Mouse (Mus musculus) liver, embryonic 14.5 days (tissue): ENCODE data around the gene Gnai3. TPM values are rescaled to one million over a fixed set of nuclear protein-coding genes. Genes with fewer than 3 reads are reported as not detected.
A peak's percentile ranks its signal among the peaks of the same experiment; 100 is the strongest.

Source experiments
- ATAC-seq: fragments of 200-750 bp; cut with Nextera tagmentation; 2 replicates; pipeline ENCODE4 v1.8.0; 2017; ENCODE audit warnings: moderate number of reproducible peaks, mild to moderate bottlenecking, moderate library complexity; ENCODE audit not compliant: insufficient read depth
- DNase-seq, 3 experiments: peaks; one replicate each; pipeline ENCODE4 v3.0.0-alpha.2; 2012 to 2013; ENCODE audit warnings: low read depth in 3 of 3, low spot score in 3 of 3
- H3K27ac ChIP-seq: fragments of 300-500 bp; sonication (generic); 2 replicates; pipeline ENCODE4 v1.5.1; 2014; ENCODE audit warnings: moderate library complexity, mild to moderate bottlenecking, control low read depth, inconsistent platforms
- H3K27me3 ChIP-seq: fragments of 300-500 bp; sonication (generic); 2 replicates; pipeline ENCODE4 v1.6.1; 2014; ENCODE audit warnings: mild to moderate bottlenecking, low read length, moderate library complexity; ENCODE audit not compliant: control insufficient read depth, insufficient read depth
- H3K36me3 ChIP-seq: fragments of 300-500 bp; sonication (generic); replicated peaks from 2 replicates; pipeline ENCODE4 v1.6.1; 2014; ENCODE audit warnings: low read depth; ENCODE audit not compliant: control insufficient read depth, insufficient read depth
- H3K4me1 ChIP-seq, 2 experiments: fragments of 200-500 bp in 1 of 2; fragments of 300-500 bp in 1 of 2; sonication (generic) in 1 of 2; replicated peaks; 2 replicates each; pipeline ENCODE4 v1.6.1; 2012 to 2014; ENCODE audit warnings: antibody characterized with exemption in 1 of 2, inconsistent platforms in 1 of 2, low read length in 1 of 2; ENCODE audit not compliant: control insufficient read depth in 2 of 2, insufficient read depth in 2 of 2
- H3K4me2 ChIP-seq: fragments of 300-500 bp; sonication (generic); 2 replicates; pipeline ENCODE4 v1.6.1; 2014; ENCODE audit warnings: low read depth, mild to moderate bottlenecking, control low read depth, moderate library complexity
- H3K4me3 ChIP-seq, 2 experiments: fragments of 200-500 bp in 1 of 2; fragments of 300-500 bp in 1 of 2; sonication (generic) in 1 of 2; 2 replicates each; pipeline ENCODE4 v1.5.1; 2012 to 2014; ENCODE audit warnings: low read depth in 2 of 2, low read length in 2 of 2, mild to moderate bottlenecking in 2 of 2, control low read depth in 1 of 2, inconsistent platforms in 1 of 2, moderate library complexity in 1 of 2; ENCODE audit not compliant: insufficient read depth in 1 of 2
- H3K9ac ChIP-seq: fragments of 300-500 bp; sonication (generic); replicated peaks from 2 replicates; pipeline ENCODE4 v1.6.1; 2014; ENCODE audit warnings: mild to moderate bottlenecking, control low read depth, moderate library complexity
- H3K9me3 ChIP-seq: fragments of 300-500 bp; sonication (generic); 2 replicates; pipeline ENCODE4 v1.6.1; 2016; ENCODE audit warnings: low read length, mixed read lengths; ENCODE audit not compliant: control insufficient read depth
- CTCF ChIP-seq: IDR thresholded peaks from 2 replicates; pipeline ENCODE4 v1.5.1; 2016; ENCODE audit warnings: antibody characterized with exemption, low read depth, control low read depth
- EP300 ChIP-seq: IDR thresholded peaks from 2 replicates; pipeline ENCODE4 v1.6.1; 2016; ENCODE audit warnings: antibody characterized with exemption, low read depth
- WGBS: fragments of 180-500 bp; shearing (Covaris S2); extraction: QIAGEN DNeasy Blood & Tissue Kit; methylation state at CpG from one replicate; pipeline ENCODE4 v1.1.7; 2014; ENCODE audit not compliant: insufficient replicate concordance; 5-methylcytosine and 5-hydroxymethylcytosine counted together
- polyA plus RNA-seq, 2 experiments: library from polyadenylated mRNA; depleted of rRNA in 1 of 2; stranded (reverse) in 1 of 2; unstranded in 1 of 2; fragments of >200 nt; fragmentation: Nextera tagmentation in 1 of 2; extraction: Ambion mirVana in 1 of 2; gene quantifications; 2 replicates each; pipeline versions ENCODE4 v1.2.1 to v1.2.3; 2012 to 2014

Gene Gnai3
- polyA plus RNA-seq, 2 experiments, result 28.7 to 58.0 TPM

DNA sequence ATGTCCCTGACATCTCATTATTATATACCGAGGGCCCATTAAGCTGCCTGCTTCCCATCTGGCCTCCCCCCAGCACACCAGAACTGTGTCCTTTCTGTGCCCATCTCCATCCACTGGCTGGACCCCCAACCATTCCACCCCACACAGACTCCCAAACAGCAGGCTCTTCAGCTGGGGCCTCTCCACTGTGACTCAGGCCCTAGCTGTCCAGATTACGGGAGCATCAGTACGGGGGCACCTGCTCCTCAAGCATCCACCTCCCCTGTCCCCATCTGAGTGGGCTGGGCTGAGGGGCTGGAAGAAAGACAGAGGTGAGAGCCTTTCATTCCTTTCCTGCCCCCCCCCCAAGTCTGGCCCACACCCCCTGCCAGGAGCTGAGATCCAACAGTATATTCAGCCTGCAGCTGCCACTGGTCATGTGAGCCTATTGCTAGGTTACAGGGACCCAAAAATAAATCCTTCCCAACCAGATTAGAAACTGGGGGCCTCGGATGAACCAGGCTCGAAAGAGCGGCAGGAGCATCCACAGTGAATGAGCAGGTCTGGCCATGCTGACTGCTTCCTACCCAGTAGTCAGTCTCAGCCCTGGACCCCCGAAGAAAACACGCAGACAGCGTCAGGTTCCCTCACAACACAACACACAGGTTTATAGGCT, 12.6 kb upstream of the Gnai3 start:
- DNase-seq (no peak), ATAC-seq (no peak)
- Histone ChIP-seq H3K4me2 (no peak overlapping the region), H3K36me3 (no peaks in the 10 kb centered on the region), H3K9me3 (no peaks in the 10 kb centered on the region), H3K27ac (no peak overlapping the region), H3K4me1 (no peaks in the 10 kb centered on the region), H3K4me3 (no peak overlapping the region), H3K9ac (no peak overlapping the region), H3K27me3 (no peaks in the 10 kb centered on the region)
- WGBS, result 58% methylated on average over 9 of the region's 9 CpGs
- TF ChIP-seq CTCF (no peak), EP300 (no peak)

GRCm38 (mm10) chr3:108154656-108155055, 8.7 kb upstream of the Gnai3 start, which contains the start of gene Gpr61:
TSS of gene Gpr61 (minus strand) at chr3:108154882.
- WGBS, result 40% methylated on average over 4 of the region's 4 CpGs
- Histone ChIP-seq H3K4me1 (no peaks in the 10 kb centered on the region), H3K4me2 (no peak within 1 kb of the TSS), H3K27ac (no peak within 1 kb of the TSS), H3K36me3 (no peaks in the 10 kb centered on the region), H3K9ac (no peak within 1 kb of the TSS), H3K9me3 (no peaks in the 10 kb centered on the region), H3K4me3 (no peak within 1 kb of the TSS), H3K27me3 (no peaks in the 10 kb centered on the region)
- ATAC-seq (no peak), DNase-seq (no peak)
- TF ChIP-seq EP300, result no peak
- no peak for TF ChIP-seq CTCF

- no peak for DNase-seq
- Histone ChIP-seq H3K27me3 (no peaks in the 10 kb centered on the region), H3K4me1 (peaks cover 4% of the 10 kb centered on the region in 2 experiments; a peak in 3 of 4 replicates), H3K4me3 (no peak overlapping the region), H3K36me3 (no peaks in the 10 kb centered on the region), H3K9ac (no peak overlapping the region), H3K27ac (no peak overlapping the region), H3K4me2 (no peak overlapping the region), H3K9me3 (no peaks in the 10 kb centered on the region)
- ATAC-seq, result no peak
- WGBS, result 82% methylated on average over 3 of the region's 3 CpGs
- TF ChIP-seq EP300, result no peak
- TF ChIP-seq CTCF, result no peak
Observed at GRCm38 (mm10) chr3:108152290-108152689, 6.3 kb upstream of the Gnai3 start.

GRCm38 (mm10) chr3:108147386-108148235, 1.7 kb upstream of the Gnai3 start:
- Histone ChIP-seq H3K9ac (no peak overlapping the region), H3K27me3 (no peaks in the 10 kb centered on the region), H3K9me3 (no peaks in the 10 kb centered on the region), H3K36me3 (no peaks in the 10 kb centered on the region; the same call in 1 of the 2 replicates), H3K4me2 (peak overlapping the region; percentile 21), H3K27ac (peak overlapping the region; percentile 14; the same call in 1 of the 2 replicates), H3K4me1 (peaks cover 14 to 15% of the 10 kb centered on the region in 2 experiments), H3K4me3 (no peak overlapping the region)
- 55% methylated on average over 11 of the region's 11 CpGs for WGBS
- TF ChIP-seq EP300, result no peak; the same call in 1 of the 2 replicates
- peak; percentile 93 for TF ChIP-seq CTCF
- peak; percentile 79 to 83 (median 80) for DNase-seq
- no peak for ATAC-seq

- no peak for DNase-seq
- TF ChIP-seq CTCF (no peak), EP300 (no peak)
- Histone ChIP-seq H3K27me3 (no peaks in the 10 kb centered on the region), H3K9ac (peak overlapping the region; percentile 94), H3K36me3 (no peaks in the 10 kb centered on the region; the same call in 1 of the 2 replicates), H3K27ac (peak overlapping the region; percentile 75), H3K9me3 (no peaks in the 10 kb centered on the region), H3K4me2 (peak overlapping the region; percentile 97), H3K4me3 (peak overlapping the region; percentile 77 to 95), H3K4me1 (peaks cover 15 to 16% of the 10 kb centered on the region in 2 experiments)
- WGBS, result 31% methylated on average over 5 of the region's 5 CpGs
- no peak for ATAC-seq
Observed at GRCm38 (mm10) chr3:108146671-108147070, 725 bp upstream of the Gnai3 start.
